Mouse (Mus musculus) G1E (cell line): ENCODE results near the gene Zfpl1.

Source experiments
- CTCF ChIP-seq: IDR thresholded peaks from 2 replicates; pipeline ENCODE4 v1.5.1; 2012; ENCODE audit warnings: low read depth, low read length, inconsistent platforms, mixed read lengths
- POLR2AphosphoS5 ChIP-seq: IDR thresholded peaks from 2 replicates; pipeline ENCODE4 v1.6.1; 2012; ENCODE audit warnings: low read depth, low read length, inconsistent platforms; ENCODE audit not compliant: insufficient replicate concordance

GRCm38 (mm10) chr19:6068951-6069350 lies 15.8 kb downstream of the Zfpl1 start:
- TF ChIP-seq CTCF (no peak), POLR2AphosphoS5 (no peak)
